18 mouse cellular contexts compared by ENCODE assay signal in the genomic region with DNA sequence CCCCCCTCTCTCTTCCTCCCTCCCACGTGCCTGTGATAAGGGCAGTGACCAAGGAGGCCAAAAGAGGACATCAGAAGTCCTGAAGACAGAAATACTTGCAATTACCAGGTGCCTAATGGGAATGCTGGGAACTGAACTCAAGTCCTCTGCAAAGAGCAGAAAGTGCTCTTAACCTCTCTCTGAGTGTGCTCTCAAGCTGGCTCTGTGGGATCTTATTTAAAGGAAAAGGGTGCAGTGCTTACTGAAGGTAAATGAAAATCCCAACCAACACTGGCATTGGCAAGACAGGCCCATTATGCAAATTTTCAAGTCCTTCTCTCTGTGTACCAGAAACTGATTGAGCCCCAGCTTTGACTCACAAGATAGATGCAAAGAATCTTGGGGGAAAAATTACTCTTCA.
"Had no signal": no experiment of that assay in that cellular context is flagged by ENCODE, and none has a peak within 500 bp of the region (broad histone marks: within the 10 kb centered on the region; RNA-seq: fewer than 3 reads in every experiment).

No protein-coding gene starts in this region.

- H3K9me3 ChIP-seq: liver, embryonic 12.5 days; lung, embryonic 15.5 days; midbrain, embryonic 10.5 days; midbrain, embryonic 12.5 days; neural tube, embryonic 13.5 days; neural tube, embryonic 15.5 days had no signal

- H3K4me3 ChIP-seq: liver, embryonic 12.5 days; lung, embryonic 15.5 days; midbrain, embryonic 10.5 days; midbrain, embryonic 12.5 days; myocyte; neural tube, embryonic 13.5 days; neural tube, embryonic 15.5 days had no signal

- DNase-seq: midbrain, embryonic 14.5 days; retina, postnatal 1 day; right cerebral cortex, adult 18-20 months; right cerebral cortex, postnatal 25 days; right cerebral cortex, postnatal 4 days; spleen, adult 18-20 months; thymus, adult 18-20 months; thymus, postnatal 14 days; thymus, postnatal 36 days had no signal

- H3K27me3 ChIP-seq: liver, embryonic 12.5 days; lung, embryonic 15.5 days; midbrain, embryonic 12.5 days; neural tube, embryonic 13.5 days; neural tube, embryonic 15.5 days had no signal

- H3K36me3 ChIP-seq: liver, embryonic 12.5 days; lung, embryonic 15.5 days; midbrain, embryonic 10.5 days; midbrain, embryonic 12.5 days; neural tube, embryonic 13.5 days; neural tube, embryonic 15.5 days had no signal

- H3K4me2 ChIP-seq: liver, embryonic 12.5 days; lung, embryonic 15.5 days; midbrain, embryonic 12.5 days; neural tube, embryonic 13.5 days; neural tube, embryonic 15.5 days had no signal

- H3K27ac ChIP-seq: liver, embryonic 12.5 days; liver, embryonic 14.5 days; lung, embryonic 15.5 days; midbrain, embryonic 10.5 days; midbrain, embryonic 12.5 days; neural tube, embryonic 13.5 days; neural tube, embryonic 15.5 days had no signal

- H3K4me1 ChIP-seq: liver, embryonic 12.5 days; lung, embryonic 15.5 days; midbrain, embryonic 10.5 days; midbrain, embryonic 12.5 days; neural tube, embryonic 13.5 days; neural tube, embryonic 15.5 days had no signal

- H3K9ac ChIP-seq: liver, embryonic 12.5 days; liver, embryonic 14.5 days; lung, embryonic 15.5 days; midbrain, embryonic 12.5 days; neural tube, embryonic 13.5 days; neural tube, embryonic 15.5 days had no signal

- ATAC-seq: liver, embryonic 12.5 days; midbrain, embryonic 16.5 days had no signal
